Mouse (Mus musculus) stomach, adult 2 months (tissue): ENCODE data around the gene Agpat1. TPM values are rescaled to one million over a fixed set of nuclear protein-coding genes. Genes with fewer than 3 reads are reported as not detected.

Experiments used
- polyA plus RNA-seq: library from polyadenylated mRNA; depleted of rRNA; stranded (reverse); fragments of >200 nt; gene quantifications from 2 replicates; pipeline ENCODE4 v1.2.3, GENCODE M21; 2012; rRNA removed

The Agpat1 gene
- polyA plus RNA-seq: 136 and 169 TPM in 2 replicates

GRCm38 (mm10) chr17:34604061-34604508 is at the start of gene Agpat1:
Agpat1 (plus strand) TSS chr17:34604262.

GRCm38 (mm10) chr17:34564003-34564421 is 40.0 kb upstream of the Agpat1 start, which contains the start of gene Notch4:
Notch4 (plus strand) TSS chr17:34564268.

GRCm38 (mm10) chr17:34589681-34590101 is 14.4 kb upstream of the Agpat1 start, which contains the start of gene Gpsm3:
Gpsm3 (plus strand) TSS chr17:34589806.

DNA sequence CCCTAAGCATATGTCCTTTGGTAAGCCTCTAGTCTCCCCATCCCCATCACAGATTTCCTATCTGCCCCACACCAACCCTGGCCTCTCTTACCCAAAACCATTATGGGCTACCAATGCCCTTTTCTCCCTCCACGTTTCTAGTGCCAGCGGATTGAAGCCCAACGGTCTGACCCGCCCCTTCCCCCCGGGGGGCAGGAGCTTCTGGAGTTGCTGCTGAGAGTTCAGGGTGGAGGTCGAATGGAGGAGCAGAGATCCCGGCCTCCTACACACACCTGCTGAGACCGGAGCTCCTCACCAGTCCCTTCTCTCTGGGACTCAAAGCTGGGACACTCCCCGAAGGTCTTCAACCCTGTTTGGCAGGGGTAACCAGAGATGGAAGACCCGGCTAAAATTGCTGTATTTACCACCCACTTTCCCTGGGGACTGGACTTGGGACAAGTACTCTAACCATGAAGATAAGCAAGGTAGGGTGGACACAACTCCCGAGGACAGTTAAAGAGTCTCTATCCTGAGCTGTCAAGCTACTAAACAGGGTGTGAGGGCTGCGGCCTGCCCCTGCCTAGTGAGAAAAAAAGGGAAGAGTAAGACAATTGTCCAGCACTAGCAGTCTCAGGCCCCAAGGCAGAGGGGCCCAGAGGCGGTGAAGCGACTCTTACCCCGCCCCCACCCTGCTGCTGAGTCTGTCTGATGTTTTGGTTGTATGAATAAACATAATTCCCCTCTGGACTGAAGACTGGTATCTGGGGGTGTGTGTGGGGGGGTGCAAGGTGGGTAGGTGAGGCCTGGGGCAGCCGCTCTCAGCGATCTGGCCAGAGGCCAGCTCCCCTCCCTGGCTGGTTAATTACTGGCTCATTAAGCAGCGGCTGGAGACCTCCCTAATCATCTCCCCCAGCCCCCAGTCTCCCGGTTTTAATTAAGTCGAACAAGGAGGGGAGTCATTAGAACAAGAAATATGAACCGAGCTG is 12.8 kb upstream of the Agpat1 start, which contains the start of gene Pbx2:
Gene Pbx2 (plus strand): TSS at position 238 of the 965 bp plus-strand sequence.

GRCm38 (mm10) chr17:34597566-34598095 is 6.4 kb upstream of the Agpat1 start, which contains the start of gene Ager:
Ager (plus strand) TSS chr17:34597862.

GRCm38 (mm10) chr17:34603375-34604060 is 544 bp upstream of the Agpat1 start, which contains the start of gene Rnf5:
Rnf5 (minus strand) TSS chr17:34603690.

DNA sequence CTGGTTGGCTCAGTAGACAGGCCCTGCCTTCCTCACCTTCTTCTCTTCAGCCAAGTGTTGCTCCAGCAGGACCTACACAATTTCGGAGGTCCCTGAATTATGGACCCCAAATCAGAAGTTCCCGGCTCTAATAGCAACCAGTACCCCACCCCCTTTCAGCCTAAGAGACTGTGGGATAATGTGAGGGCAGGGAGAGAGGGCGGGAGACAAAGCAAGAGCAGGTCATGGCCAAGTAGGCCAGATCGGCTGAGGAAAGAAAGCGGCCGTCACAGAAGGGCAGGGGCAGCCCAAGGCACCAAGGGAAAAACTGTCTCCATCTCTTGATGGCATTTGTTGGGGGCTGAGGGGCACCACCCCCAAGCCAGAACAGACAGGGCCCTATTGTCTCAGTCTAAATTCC is 11.8 kb downstream of the Agpat1 start, which contains the start of gene Egfl8:
Gene Egfl8 (minus strand): TSS at position 101 of the 400 bp plus-strand sequence.

GRCm38 (mm10) chr17:34627943-34628643 is 24.0 kb downstream of the Agpat1 start, which contains the start of gene Ppt2:
Ppt2 (minus strand) TSS chr17:34628510.

DNA sequence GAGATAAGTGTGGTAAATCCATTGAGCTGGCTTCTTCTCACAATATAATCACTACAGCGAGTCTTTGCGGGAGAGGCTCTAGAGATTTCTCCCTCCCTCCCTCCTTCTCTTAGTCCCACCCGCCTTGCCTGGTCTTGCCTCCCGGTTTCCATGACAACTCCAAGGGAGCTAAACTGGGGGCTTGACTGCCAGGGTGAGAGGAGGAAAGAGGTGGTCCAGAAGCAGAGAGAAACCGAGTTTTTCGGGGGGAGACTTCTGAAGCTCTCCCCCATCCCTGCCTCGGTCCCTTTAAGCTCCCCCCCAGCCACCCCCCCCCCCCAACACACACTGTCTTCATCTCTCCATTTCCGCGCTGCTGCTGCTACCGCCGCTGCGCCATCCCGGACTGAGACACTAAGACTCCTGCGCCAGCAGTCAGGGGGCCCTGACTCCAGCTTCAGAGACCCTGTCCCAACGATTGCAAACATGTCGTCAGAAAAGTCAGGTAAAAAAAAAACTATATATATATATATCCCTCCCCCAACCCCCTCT is 25.2 kb downstream of the Agpat1 start, which contains the start of gene Prrt1:
Gene Prrt1 (plus strand): TSS at position 313 of the 531 bp plus-strand sequence.

DNA sequence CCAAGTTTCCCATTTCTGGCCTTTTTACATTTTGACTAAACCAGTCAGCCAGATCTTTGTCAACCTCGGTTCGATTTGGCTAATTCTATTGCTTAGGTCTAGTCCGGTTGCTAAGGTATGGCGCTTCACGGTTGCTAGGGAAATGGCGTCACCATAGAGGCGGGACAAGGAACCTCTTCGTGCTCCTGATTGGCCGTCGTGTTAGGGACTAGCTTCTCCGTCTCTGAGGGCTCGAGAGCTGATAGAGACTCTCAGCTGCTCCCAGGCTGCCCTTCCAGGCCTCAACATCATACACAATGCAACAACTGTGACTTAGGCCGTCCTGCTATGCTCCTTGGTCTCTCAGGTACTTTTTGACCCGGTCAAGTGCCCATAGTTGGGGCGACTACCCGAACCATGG is 40.5 kb downstream of the Agpat1 start, which contains the start of gene Fkbpl:
Gene Fkbpl (plus strand): TSS at position 157 of the 400 bp plus-strand sequence.

GRCm38 (mm10) chr17:34646906-34647787 is 43.1 kb downstream of the Agpat1 start, which contains the start of gene Atf6b:
Atf6b (plus strand) TSS chr17:34647146.

Other genes with a start within 250 kb of the Agpat1 start
- 0.03 and 0.19 TPM in 2 replicates for gene Btnl2, start 249.4 kb upstream of the Agpat1 start, polyA plus RNA-seq
- gene Btnl1, start 227.1 kb upstream of the Agpat1 start, polyA plus RNA-seq: 0.12 TPM in 1 of 2 replicates, not detected in the other
- gene BC051142, start 205.4 kb upstream of the Agpat1 start, polyA plus RNA-seq: 0.17 TPM in 1 of 2 replicates, not detected in the other
- 1.1 and 1.3 TPM in 2 replicates for gene Btnl4, start 126.9 kb upstream of the Agpat1 start, polyA plus RNA-seq
- 0.04 TPM in 1 of 2 replicates, not detected in the other for gene Btnl6, start 86.9 kb upstream of the Agpat1 start, polyA plus RNA-seq
- 13.3 and 22.9 TPM in 2 replicates for gene Notch4, start 40.0 kb upstream of the Agpat1 start, polyA plus RNA-seq
- gene Gpsm3, start 14.5 kb upstream of the Agpat1 start, polyA plus RNA-seq: 3.2 and 4.9 TPM in 2 replicates
- 16.0 and 17.3 TPM in 2 replicates for gene Pbx2, start 13.0 kb upstream of the Agpat1 start, polyA plus RNA-seq
- gene Ager, start 6.4 kb upstream of the Agpat1 start, polyA plus RNA-seq: 0.43 and 0.59 TPM in 2 replicates
- 56.7 and 59.0 TPM in 2 replicates for gene Rnf5, start 572 bp upstream of the Agpat1 start, polyA plus RNA-seq
- 0.74 and 1.6 TPM in 2 replicates for gene Egfl8, start 11.7 kb downstream of the Agpat1 start, polyA plus RNA-seq
- gene Ppt2, start 24.2 kb downstream of the Agpat1 start, polyA plus RNA-seq: 20.9 and 22.1 TPM in 2 replicates
- gene Prrt1, start 25.3 kb downstream of the Agpat1 start, polyA plus RNA-seq: 4.0 and 4.6 TPM in 2 replicates
- gene Fkbpl, start 40.5 kb downstream of the Agpat1 start, polyA plus RNA-seq: 1.4 and 2.8 TPM in 2 replicates
- 40.9 and 47.9 TPM in 2 replicates for gene Atf6b, start 42.9 kb downstream of the Agpat1 start, polyA plus RNA-seq
- gene Tnxb, start 66.3 kb downstream of the Agpat1 start, polyA plus RNA-seq: 14.8 and 21.3 TPM in 2 replicates
- 9.3 and 13.4 TPM in 2 replicates for gene C4b, start 139.6 kb downstream of the Agpat1 start, polyA plus RNA-seq
- 1.1 and 3.1 TPM in 2 replicates for gene Cyp21a1, start 200.3 kb downstream of the Agpat1 start, polyA plus RNA-seq
- 31.6 and 34.6 TPM in 2 replicates for gene Stk19, start 232.7 kb downstream of the Agpat1 start, polyA plus RNA-seq
- gene Dxo, start 232.8 kb downstream of the Agpat1 start, polyA plus RNA-seq: 34.4 and 36.4 TPM in 2 replicates
- 44.5 and 47.7 TPM in 2 replicates for gene Skiv2l, start 245.9 kb downstream of the Agpat1 start, polyA plus RNA-seq
- gene Nelfe, start 246.1 kb downstream of the Agpat1 start, polyA plus RNA-seq: 11.5 and 13.1 TPM in 2 replicates